Mouse (Mus musculus) MEL (cell line): ENCODE measurements around the gene Hes3.

Experiments
- CHD2 ChIP-seq: IDR thresholded peaks from 2 replicates; pipeline ENCODE4 v1.6.1; 2011; ENCODE audit warnings: low read length, improper control_type of control experiment
- CTCF ChIP-seq, 3 experiments: IDR thresholded peaks in 2 of 3; conservative IDR thresholded peaks in 1 of 3; 2 replicates each; pipeline ENCODE4 v1.5.1; 2011 to 2012; ENCODE audit warnings: low read length in 3 of 3, low read depth in 2 of 3, mild to moderate bottlenecking in 2 of 3, improper control_type of control experiment in 1 of 3, inconsistent platforms in 1 of 3, mixed read lengths in 1 of 3, moderate library complexity in 1 of 3; ENCODE audit not compliant: control insufficient read depth in 1 of 3, insufficient read depth in 1 of 3, poor library complexity in 1 of 3, severe bottlenecking in 1 of 3
- ETS1 ChIP-seq: IDR thresholded peaks from 2 replicates; pipeline ENCODE4 v1.6.1; 2012; ENCODE audit warnings: low read depth, mild to moderate bottlenecking, inconsistent platforms, low read length, improper control_type of control experiment, moderate library complexity
- GABPA ChIP-seq: IDR thresholded peaks from 2 replicates; pipeline ENCODE4 v1.6.1; 2012; ENCODE audit warnings: low read depth, mild to moderate bottlenecking, inconsistent platforms, low read length, improper control_type of control experiment, moderate library complexity
- GATA1 ChIP-seq: IDR thresholded peaks from 2 replicates; pipeline ENCODE4 v1.6.1; 2011; ENCODE audit warnings: low read depth, low read length, improper control_type of control experiment
- HCFC1 ChIP-seq: IDR thresholded peaks from 2 replicates; pipeline ENCODE4 v1.6.1; 2012; ENCODE audit warnings: low read depth, mild to moderate bottlenecking, inconsistent platforms, low read length, improper control_type of control experiment, moderate library complexity
- JUND ChIP-seq: IDR thresholded peaks from 2 replicates; pipeline ENCODE4 v1.6.1; 2011; ENCODE audit warnings: low read depth, mild to moderate bottlenecking, improper control_type of control experiment, low read length
- MAZ ChIP-seq: IDR thresholded peaks from 2 replicates; pipeline ENCODE4 v1.6.1; 2012; ENCODE audit warnings: low read depth, mild to moderate bottlenecking, inconsistent platforms, low read length, improper control_type of control experiment
- MYC ChIP-seq: IDR thresholded peaks from 2 replicates; pipeline ENCODE4 v1.6.1; 2011; ENCODE audit warnings: low read depth, mild to moderate bottlenecking, low read length, improper control_type of control experiment, moderate library complexity
- NRF1 ChIP-seq: IDR thresholded peaks from 2 replicates; pipeline ENCODE4 v1.6.1; 2014; ENCODE audit warnings: low read depth, mild to moderate bottlenecking, inconsistent platforms, low read length, improper control_type of control experiment, moderate library complexity; ENCODE audit not compliant: poor library complexity, insufficient read depth, severe bottlenecking
- POLR2A ChIP-seq, 2 experiments: IDR thresholded peaks; 2 replicates each; pipeline ENCODE4 v1.6.1; 2011 to 2012; ENCODE audit warnings: low read length in 2 of 2, mild to moderate bottlenecking in 2 of 2, control low read depth in 1 of 2, improper control_type of control experiment in 1 of 2, low read depth in 1 of 2, moderate library complexity in 1 of 2; ENCODE audit not compliant: control insufficient read depth in 1 of 2, insufficient read depth in 1 of 2, poor library complexity in 1 of 2
- RAD21 ChIP-seq: IDR thresholded peaks from 2 replicates; pipeline ENCODE4 v1.6.1; 2011; ENCODE audit warnings: mild to moderate bottlenecking, low read depth, low read length, improper control_type of control experiment
- TCF12 ChIP-seq: IDR thresholded peaks from 2 replicates; pipeline ENCODE4 v1.6.1; 2014; ENCODE audit warnings: low read depth, mild to moderate bottlenecking, inconsistent platforms, low read length, improper control_type of control experiment, moderate library complexity
- USF1 ChIP-seq: IDR thresholded peaks from 2 replicates; pipeline ENCODE4 v1.6.1; 2014; ENCODE audit warnings: low read depth, mild to moderate bottlenecking, inconsistent platforms, low read length, improper control_type of control experiment, moderate library complexity

GRCm38 (mm10) chr4:152287317-152288120 is 3.9 kb downstream of the Hes3 start:
- TF ChIP-seq GABPA: no peak
- TF ChIP-seq CTCF (IDR thresholded peaks at IDR 0.05 in 2 of 3, conservative IDR thresholded peaks at IDR 0.05 in 1 of 3; ENCODE audit: control insufficient read depth in 1 of 3, insufficient read depth in 1 of 3, low read depth in 2 of 3, low read length in 3 of 3, poor library complexity in 1 of 3, severe bottlenecking in 1 of 3): no peak
- TF ChIP-seq POLR2A (IDR thresholded peaks at IDR 0.05; ENCODE audit: control insufficient read depth in 1 of 2, insufficient read depth in 1 of 2, low read depth in 1 of 2, low read length in 2 of 2, poor library complexity in 1 of 2): no peak
- TF ChIP-seq CHD2: no peak
- no peak for TF ChIP-seq MAZ
- no peak for TF ChIP-seq RAD21
- TF ChIP-seq ETS1: no peak
- no peak for TF ChIP-seq JUND
- no peak for TF ChIP-seq USF1
- no peak for TF ChIP-seq TCF12
- TF ChIP-seq GATA1: no peak
- no peak for TF ChIP-seq HCFC1
- no peak for TF ChIP-seq MYC
- TF ChIP-seq NRF1: no peak
